Mouse (Mus musculus): ENCODE results near the gene Jup. TPM values are rescaled to one million over a fixed set of nuclear protein-coding genes. Genes with fewer than 3 reads are reported as not detected.

The Jup gene
- total RNA-seq, 2 experiments from 2014 or later: 5.5 to 10.1 TPM

DNA sequence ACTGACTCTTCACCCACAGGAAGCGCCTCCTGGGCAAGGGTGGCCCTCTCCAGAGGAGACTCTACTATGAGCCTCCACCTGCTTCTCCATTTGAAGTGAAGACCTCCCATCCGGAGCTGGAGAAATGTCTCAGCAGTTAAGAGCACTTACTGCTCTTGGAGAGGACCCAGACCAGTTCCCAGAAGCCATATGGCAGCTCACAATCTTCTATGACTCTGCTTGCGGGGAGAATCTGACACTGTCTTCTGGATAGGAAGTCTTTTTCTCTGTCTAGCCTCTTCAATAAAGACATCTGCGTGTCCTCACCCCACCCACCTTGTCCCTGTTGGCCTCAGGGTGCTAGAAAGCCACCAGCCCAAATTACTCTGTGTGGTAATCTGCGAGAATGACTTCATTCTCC, 4.6 kb downstream of the Jup start:
- ATAC-seq (replicated peaks; ENCODE audit: low FRiP score, poor library complexity, severe bottlenecking): no peak

DNA sequence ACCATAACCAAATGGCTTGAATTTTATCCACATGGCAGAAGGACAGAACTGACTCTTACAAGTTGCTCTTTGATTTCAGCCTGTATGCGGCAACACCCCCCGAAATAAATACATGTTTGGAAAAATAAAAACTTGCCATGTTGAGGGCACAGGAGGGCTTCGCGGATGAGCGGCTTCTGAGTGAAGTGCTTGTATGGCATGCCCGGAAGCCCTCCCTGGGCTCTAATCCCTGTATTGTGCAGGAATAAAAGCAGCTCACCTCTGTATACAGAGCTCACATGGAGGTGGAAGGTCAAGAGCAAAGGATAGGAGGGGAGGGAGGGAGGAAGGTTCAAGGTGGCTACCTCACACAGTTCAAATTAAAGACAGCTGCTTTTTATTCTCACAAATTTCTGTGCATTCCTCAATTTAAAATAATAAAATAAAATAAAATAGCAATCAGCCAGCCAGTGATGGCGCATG, 5.6 kb downstream of the Jup start:
- ATAC-seq (replicated peaks; ENCODE audit: low FRiP score, poor library complexity, severe bottlenecking): no peak

GRCm38 (mm10) chr11:100391081-100391883, 6.3 kb downstream of the Jup start:
- no peak for ATAC-seq (replicated peaks; ENCODE audit: low FRiP score, poor library complexity, severe bottlenecking)

- ATAC-seq (replicated peaks; ENCODE audit: low FRiP score, poor library complexity, severe bottlenecking): no peak
Observed at GRCm38 (mm10) chr11:100389931-100390445, 7.6 kb downstream of the Jup start.

DNA sequence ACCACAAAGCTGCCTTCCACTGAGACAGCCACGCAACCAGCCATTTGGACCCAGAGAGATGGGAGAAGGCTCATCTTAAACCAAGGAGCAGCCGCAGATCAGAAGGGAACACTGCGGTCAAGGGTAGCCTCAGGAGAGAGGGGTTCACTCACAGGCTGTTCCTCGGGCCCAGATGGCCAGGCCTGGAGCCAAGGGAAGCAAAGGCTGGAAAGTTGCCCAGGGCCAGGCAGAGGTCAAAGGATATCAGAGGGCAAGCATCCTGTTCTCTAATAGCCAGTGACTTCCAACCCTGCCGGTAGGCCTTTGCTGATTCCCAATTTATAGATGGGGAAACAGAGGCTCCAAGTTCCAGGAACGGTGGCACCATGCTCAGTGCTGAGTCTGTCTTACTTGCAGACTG, 9.0 kb downstream of the Jup start:
- no peak for ATAC-seq (replicated peaks; ENCODE audit: low FRiP score, poor library complexity, severe bottlenecking)

- no peak for ATAC-seq (replicated peaks; ENCODE audit: low FRiP score, poor library complexity, severe bottlenecking)
Observed at GRCm38 (mm10) chr11:100387589-100388375, 9.8 kb downstream of the Jup start.

- ATAC-seq (replicated peaks; ENCODE audit: low FRiP score, poor library complexity, severe bottlenecking): no peak
Observed at GRCm38 (mm10) chr11:100387111-100387510, 10.5 kb downstream of the Jup start.

DNA sequence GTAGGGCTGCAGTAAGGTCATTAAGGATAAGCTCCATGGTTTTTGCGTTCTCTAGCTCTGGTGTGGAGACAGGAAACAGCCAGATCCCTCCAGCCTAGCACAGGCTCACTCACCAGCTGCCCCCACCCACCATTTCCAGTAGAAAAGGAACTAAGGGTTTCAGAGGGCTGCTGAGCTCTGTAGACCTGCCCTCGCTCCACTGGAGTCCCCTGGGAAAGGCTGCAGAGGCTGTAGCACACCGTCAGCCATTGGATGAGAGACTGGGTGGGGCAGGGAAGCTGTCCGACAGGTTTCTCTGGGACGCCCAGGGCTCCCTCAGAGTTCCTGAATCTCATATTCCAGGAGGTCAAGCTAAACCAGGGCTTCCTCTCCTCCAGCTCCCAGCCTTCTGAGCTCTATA, 11.0 kb downstream of the Jup start:
- ATAC-seq (replicated peaks; ENCODE audit: low FRiP score, poor library complexity, severe bottlenecking): no peak

- no peak for ATAC-seq (replicated peaks; ENCODE audit: low FRiP score, poor library complexity, severe bottlenecking)
Observed at GRCm38 (mm10) chr11:100385016-100385415, 12.5 kb downstream of the Jup start.

DNA sequence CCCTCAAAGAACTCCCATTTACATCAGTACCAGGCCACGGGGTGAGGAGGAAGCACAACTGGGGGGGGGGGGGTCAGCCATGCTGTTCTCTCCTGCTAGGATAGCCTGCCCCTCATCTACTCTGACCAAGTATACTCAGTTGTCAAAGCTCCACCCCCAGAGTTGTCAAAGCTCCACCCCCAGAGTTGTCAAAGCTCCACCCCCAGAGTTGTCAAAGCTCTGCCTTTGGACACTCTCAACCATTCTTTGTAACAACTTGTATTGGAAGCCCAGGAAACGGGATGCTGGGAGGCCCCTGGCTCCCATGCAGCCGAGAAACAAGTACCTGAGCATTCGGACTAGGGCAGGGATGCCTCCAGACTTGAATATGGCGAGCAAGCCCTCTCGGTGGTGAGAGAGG, 14.9 kb downstream of the Jup start:
- ATAC-seq (replicated peaks; ENCODE audit: low FRiP score, poor library complexity, severe bottlenecking): no peak

GRCm38 (mm10) chr11:100379311-100379710, 18.3 kb downstream of the Jup start:
- no peak; the same call in 1 of the 2 replicates for ATAC-seq (replicated peaks; ENCODE audit: low FRiP score, poor library complexity, severe bottlenecking)

DNA sequence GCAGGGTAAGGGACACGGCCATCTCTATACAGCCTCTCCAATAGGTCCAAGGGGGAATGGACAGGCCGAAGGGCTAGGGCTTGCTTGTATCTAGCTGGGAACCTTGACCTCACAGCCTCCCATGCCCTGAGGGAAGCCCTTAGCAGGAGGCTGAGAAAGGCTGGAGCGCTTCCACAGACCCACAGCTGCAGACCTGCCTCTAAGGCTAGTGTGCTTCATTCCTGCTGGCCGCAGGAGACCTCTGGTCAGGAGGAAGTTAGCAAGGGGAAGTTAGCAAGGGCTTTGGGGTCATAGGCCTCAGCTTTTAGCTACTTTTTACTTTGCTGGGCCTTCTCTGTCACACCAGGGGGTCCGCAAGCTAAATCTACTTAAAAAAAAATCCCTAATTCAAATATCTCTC, 19.1 kb downstream of the Jup start:
- no peak for ATAC-seq (replicated peaks; ENCODE audit: low FRiP score, poor library complexity, severe bottlenecking)

DNA sequence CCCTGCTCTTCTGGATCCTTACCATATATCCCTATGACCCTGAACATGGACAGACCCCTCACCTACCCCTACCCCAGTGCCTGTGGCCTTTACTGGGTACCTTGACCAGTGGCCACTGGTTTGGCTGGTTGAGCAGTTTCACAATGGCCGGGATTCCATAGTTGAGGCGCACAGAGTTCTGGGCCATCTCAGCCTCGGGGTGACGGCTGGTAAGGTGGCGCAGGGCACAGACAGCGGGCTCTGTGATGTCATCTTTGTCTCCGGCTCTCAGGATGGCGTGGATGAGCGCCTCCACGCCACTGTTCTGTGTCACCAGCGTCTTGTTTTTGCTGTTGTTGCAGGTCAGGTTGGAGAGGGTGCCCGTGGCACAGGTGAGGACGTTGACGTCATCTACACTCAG, 19.6 kb downstream of the Jup start:
- ATAC-seq (replicated peaks; ENCODE audit: low FRiP score, poor library complexity, severe bottlenecking): no peak

GRCm38 (mm10) chr11:100376746-100377389, 20.7 kb downstream of the Jup start:
- ATAC-seq (replicated peaks; ENCODE audit: low FRiP score, poor library complexity, severe bottlenecking): no peak

GRCm38 (mm10) chr11:100376005-100376404, 21.6 kb downstream of the Jup start:
- ATAC-seq (replicated peaks; ENCODE audit: low FRiP score, poor library complexity, severe bottlenecking): no peak

DNA sequence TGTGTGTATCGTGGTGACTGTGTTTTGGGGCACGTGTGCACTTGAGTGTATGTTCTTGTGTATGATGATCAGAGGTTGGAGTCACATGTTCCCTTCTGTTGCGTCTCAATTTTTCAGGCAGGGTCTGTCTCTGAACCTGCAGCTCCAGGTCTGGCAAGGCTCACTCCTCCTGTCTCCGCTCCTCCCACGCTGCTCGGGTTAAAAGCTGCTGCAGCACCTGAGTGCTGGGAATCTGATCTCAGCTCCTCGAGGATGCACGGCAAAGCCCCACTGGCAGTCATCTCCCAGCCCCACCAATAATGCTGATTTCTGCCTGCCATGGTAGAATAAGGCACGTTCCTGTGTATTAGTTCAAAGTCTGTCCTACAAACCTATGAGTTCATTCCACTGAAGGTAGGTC, 22.4 kb downstream of the Jup start:
- no peak for ATAC-seq (replicated peaks; ENCODE audit: low FRiP score, poor library complexity, severe bottlenecking)

- ATAC-seq (replicated peaks; ENCODE audit: low FRiP score, poor library complexity, severe bottlenecking): no peak
Observed at GRCm38 (mm10) chr11:100371981-100372558, 25.5 kb downstream of the Jup start.

GRCm38 (mm10) chr11:100369822-100370221, 27.7 kb downstream of the Jup start:
- no peak for ATAC-seq (replicated peaks; ENCODE audit: low FRiP score, poor library complexity, severe bottlenecking)

- no peak for ATAC-seq (replicated peaks; ENCODE audit: low FRiP score, poor library complexity, severe bottlenecking)
Observed at GRCm38 (mm10) chr11:100369145-100369544, 28.4 kb downstream of the Jup start.

- ATAC-seq (replicated peaks; ENCODE audit: low FRiP score, poor library complexity, severe bottlenecking): peak; percentile 50
Observed at GRCm38 (mm10) chr11:100362979-100363562, 34.5 kb downstream of the Jup start.
